Mouse (Mus musculus) MEL (cell line): ENCODE data around the gene Clec3b. TPM values are rescaled to one million over a fixed set of nuclear protein-coding genes. Genes with fewer than 3 reads are reported as not detected.

Experiments used
- DNase-seq: peaks from one replicate; pipeline ENCODE4 v3.0.0; 2011; ENCODE audit warnings: low read depth, low spot score
- H3K27ac ChIP-seq: 2 replicates; pipeline ENCODE4 v1.5.1; 2012; ENCODE audit warnings: low read depth, mild to moderate bottlenecking, control low read depth, low read length, moderate library complexity; ENCODE audit not compliant: control insufficient read depth
- H3K27me3 ChIP-seq, 2 experiments: fragments of 150-350 bp in 1 of 2; sonication (generic) in 1 of 2; 2 replicates each; pipeline ENCODE4 v1.6.1; 2012; ENCODE audit warnings: low read length in 2 of 2, mild to moderate bottlenecking in 2 of 2, improper control_type of control experiment in 1 of 2, moderate library complexity in 1 of 2; ENCODE audit not compliant: insufficient read depth in 2 of 2, control insufficient read depth in 1 of 2
- H3K36me3 ChIP-seq, 2 experiments: 2 replicates each; pipeline ENCODE4 v1.6.1; 2012 to 2014; ENCODE audit warnings: low read length in 2 of 2, improper control_type of control experiment in 1 of 2, inconsistent platforms in 1 of 2, mild to moderate bottlenecking in 1 of 2; ENCODE audit not compliant: insufficient read depth in 2 of 2, control insufficient read depth in 1 of 2
- H3K4me1 ChIP-seq, 2 experiments: fragments of 150-350 bp in 1 of 2; sonication (generic) in 1 of 2; 2 replicates each; pipeline ENCODE4 v1.6.1; 2012; ENCODE audit warnings: low read length in 2 of 2, improper control_type of control experiment in 1 of 2, mild to moderate bottlenecking in 1 of 2; ENCODE audit not compliant: insufficient read depth in 2 of 2, control insufficient read depth in 1 of 2
- H3K4me3 ChIP-seq, 2 experiments: fragments of 150-350 bp in 1 of 2; sonication (generic) in 1 of 2; 2 replicates each; pipeline ENCODE4 v1.5.1; 2012; ENCODE audit warnings: low read depth in 2 of 2, low read length in 2 of 2, mild to moderate bottlenecking in 2 of 2, moderate library complexity in 2 of 2, control low read depth in 1 of 2, improper control_type of control experiment in 1 of 2; ENCODE audit not compliant: control insufficient read depth in 1 of 2, insufficient read depth in 1 of 2
- H3K79me2 ChIP-seq: 2 replicates; pipeline ENCODE4 v1.6.1; 2012; ENCODE audit warnings: mild to moderate bottlenecking, low read length, moderate library complexity; ENCODE audit not compliant: control insufficient read depth, poor library complexity, insufficient read depth
- H3K9ac ChIP-seq: 2 replicates; pipeline ENCODE4 v1.6.1; 2012; ENCODE audit warnings: low read depth, mild to moderate bottlenecking, control low read depth, low read length, moderate library complexity; ENCODE audit not compliant: control insufficient read depth, poor library complexity, severe bottlenecking
- H3K9me3 ChIP-seq: fragments of 150-350 bp; sonication (generic); replicated peaks from 2 replicates; pipeline ENCODE4 v1.6.1; 2012; ENCODE audit warnings: mild to moderate bottlenecking, low read length, improper control_type of control experiment, moderate library complexity; ENCODE audit not compliant: insufficient read depth
- BHLHE40 ChIP-seq: IDR thresholded peaks from 2 replicates; pipeline ENCODE4 v1.6.1; 2012; ENCODE audit warnings: low read depth, mild to moderate bottlenecking, inconsistent platforms, low read length, improper control_type of control experiment, borderline replicate concordance
- ELF1 ChIP-seq: IDR thresholded peaks from 2 replicates; pipeline ENCODE4 v1.6.1; 2014; ENCODE audit warnings: low read depth, mild to moderate bottlenecking, inconsistent platforms, low read length, improper control_type of control experiment, moderate library complexity
- EP300 ChIP-seq, 2 experiments: IDR thresholded peaks; 2 replicates each; pipeline ENCODE4 v1.6.1; 2011; ENCODE audit warnings: improper control_type of control experiment in 2 of 2, low read length in 2 of 2, low read depth in 1 of 2, mild to moderate bottlenecking in 1 of 2
- GABPA ChIP-seq: IDR thresholded peaks from 2 replicates; pipeline ENCODE4 v1.6.1; 2012; ENCODE audit warnings: low read depth, mild to moderate bottlenecking, inconsistent platforms, low read length, improper control_type of control experiment, moderate library complexity
- JUND ChIP-seq: IDR thresholded peaks from 2 replicates; pipeline ENCODE4 v1.6.1; 2011; ENCODE audit warnings: low read depth, mild to moderate bottlenecking, improper control_type of control experiment, low read length
- MAX ChIP-seq: IDR thresholded peaks from 2 replicates; pipeline ENCODE4 v1.6.1; 2011; ENCODE audit warnings: low read length, improper control_type of control experiment
- MAZ ChIP-seq: IDR thresholded peaks from 2 replicates; pipeline ENCODE4 v1.6.1; 2012; ENCODE audit warnings: low read depth, mild to moderate bottlenecking, inconsistent platforms, low read length, improper control_type of control experiment
- MYC ChIP-seq: IDR thresholded peaks from 2 replicates; pipeline ENCODE4 v1.6.1; 2011; ENCODE audit warnings: low read depth, mild to moderate bottlenecking, low read length, improper control_type of control experiment, moderate library complexity
- NELFE ChIP-seq: IDR thresholded peaks from 2 replicates; pipeline ENCODE4 v1.6.1; 2011; ENCODE audit warnings: low read depth, low read length, improper control_type of control experiment
- NRF1 ChIP-seq: IDR thresholded peaks from 2 replicates; pipeline ENCODE4 v1.6.1; 2014; ENCODE audit warnings: low read depth, mild to moderate bottlenecking, inconsistent platforms, low read length, improper control_type of control experiment, moderate library complexity; ENCODE audit not compliant: poor library complexity, insufficient read depth, severe bottlenecking
- POLR2A ChIP-seq, 2 experiments: IDR thresholded peaks; 2 replicates each; pipeline ENCODE4 v1.6.1; 2011 to 2012; ENCODE audit warnings: low read length in 2 of 2, mild to moderate bottlenecking in 2 of 2, control low read depth in 1 of 2, improper control_type of control experiment in 1 of 2, low read depth in 1 of 2, moderate library complexity in 1 of 2; ENCODE audit not compliant: control insufficient read depth in 1 of 2, insufficient read depth in 1 of 2, poor library complexity in 1 of 2
- POLR2AphosphoS2 ChIP-seq: IDR thresholded peaks from 2 replicates; pipeline ENCODE4 v1.6.1; 2011; ENCODE audit warnings: low read length, improper control_type of control experiment
- POLR2AphosphoS5 ChIP-seq: IDR thresholded peaks from 2 replicates; pipeline ENCODE4 v1.6.1; 2012; ENCODE audit warnings: low read depth, borderline replicate concordance, mild to moderate bottlenecking, inconsistent platforms, low read length, moderate library complexity, mixed read lengths
- SIN3A ChIP-seq: IDR thresholded peaks from 2 replicates; pipeline ENCODE4 v1.6.1; 2012; ENCODE audit warnings: low read length, improper control_type of control experiment, inconsistent platforms
- SMC3 ChIP-seq: IDR thresholded peaks from 2 replicates; pipeline ENCODE4 v1.6.1; 2011; ENCODE audit warnings: low read depth, low read length, improper control_type of control experiment
- USF2 ChIP-seq, 2 experiments: IDR thresholded peaks; 2 replicates each; pipeline ENCODE4 v1.6.1; 2011 to 2012; ENCODE audit warnings: improper control_type of control experiment in 2 of 2, low read length in 2 of 2, borderline replicate concordance in 1 of 2, inconsistent platforms in 1 of 2, low read depth in 1 of 2, mild to moderate bottlenecking in 1 of 2; ENCODE audit not compliant: insufficient read depth in 1 of 2
- ZKSCAN1 ChIP-seq: IDR thresholded peaks from 2 replicates; pipeline ENCODE4 v1.6.1; 2012; ENCODE audit warnings: low read depth, mild to moderate bottlenecking, inconsistent platforms, low read length, improper control_type of control experiment, moderate library complexity
- ZMIZ1 ChIP-seq: IDR thresholded peaks from 2 replicates; pipeline ENCODE4 v1.6.1; 2012; ENCODE audit warnings: low read depth, mild to moderate bottlenecking, inconsistent platforms, low read length, improper control_type of control experiment, moderate library complexity
- polyA plus RNA-seq, 2 experiments: library from polyadenylated mRNA; stranded (reverse) in 1 of 2; unstranded in 1 of 2; fragments of >175 nt in 1 of 2; fragments of >200 nt in 1 of 2; gene quantifications; 2 replicates each; pipeline versions ENCODE4 v1.2.1 to v1.2.4; 2012; ENCODE audit warnings: low replicate concordance in 2 of 2, low read depth in 1 of 2; ENCODE audit not compliant: insufficient read length in 2 of 2, insufficient read depth in 1 of 2, missing spikeins in 1 of 2
- total RNA-seq: library from RNA; depleted of rRNA; stranded (reverse); fragments of 300-350 nt; gene quantifications from 2 replicates; pipeline ENCODE4 v1.2.3, GENCODE M21; 2012

The Clec3b gene
- total and polyA plus RNA-seq, 3 experiments: 0.24 TPM; not detected in 2

- H3K9ac ChIP-seq: no peak overlapping the region
- no peaks in the 10 kb centered on the region for H3K79me2 ChIP-seq
- no peak for TF ChIP-seq ZMIZ1
- no peak for TF ChIP-seq JUND
- no peak for TF ChIP-seq NRF1
- TF ChIP-seq POLR2AphosphoS2: 0 out of 2 replicates have a peak, but pooled peaks have one; percentile 28
- H3K4me3 ChIP-seq: no peak overlapping the region
- no peaks in the 10 kb centered on the region for H3K9me3 ChIP-seq
- H3K4me1 ChIP-seq: no peaks in the 10 kb centered on the region
- no peak overlapping the region for H3K27ac ChIP-seq
- H3K27me3 ChIP-seq: no peaks in the 10 kb centered on the region
- peaks cover 0 to 8% of the 10 kb centered on the region in 2 experiments; a peak in 2 of 4 replicates for H3K36me3 ChIP-seq
- DNase-seq: no peak
These were observed 11.8 kb upstream of the Clec3b start for GRCm38 (mm10) chr9:123138891-123139474.

- Histone ChIP-seq H3K9me3 (no peaks in the 10 kb centered on the region), H3K4me3 (no peak overlapping the region), H3K27me3 (no peaks in the 10 kb centered on the region), H3K9ac (no peak overlapping the region), H3K79me2 (no peaks in the 10 kb centered on the region), H3K27ac (no peak overlapping the region), H3K4me1 (no peaks in the 10 kb centered on the region), H3K36me3 (peaks cover 0 to 6% of the 10 kb centered on the region in 2 experiments; a peak in 2 of 4 replicates)
- no peak for TF ChIP-seq POLR2AphosphoS5
- no peak for TF ChIP-seq SIN3A
- TF ChIP-seq POLR2A (IDR thresholded peaks at IDR 0.05; ENCODE audit: control insufficient read depth in 1 of 2, insufficient read depth in 1 of 2, low read depth in 1 of 2, low read length in 2 of 2, poor library complexity in 1 of 2): no peak
- TF ChIP-seq GABPA: no peak
- no peak for TF ChIP-seq EP300 (IDR thresholded peaks at IDR 0.05; ENCODE audit: low read depth in 1 of 2, low read length in 2 of 2)
- no peak for TF ChIP-seq NELFE
- TF ChIP-seq ZKSCAN1: no peak
- TF ChIP-seq BHLHE40: no peak
- TF ChIP-seq MYC: no peak
- TF ChIP-seq MAZ: no peak
- TF ChIP-seq USF2 (IDR thresholded peaks at IDR 0.05; ENCODE audit: borderline replicate concordance in 1 of 2, insufficient read depth in 1 of 2, low read depth in 1 of 2, low read length in 2 of 2): no peak
- no peak for TF ChIP-seq SMC3
- TF ChIP-seq MAX: no peak
- no peak for TF ChIP-seq ELF1
- no peak for DNase-seq
These were observed 10.7 kb upstream of the Clec3b start for GRCm38 (mm10) chr9:123139887-123140614.
